Mouse (Mus musculus): ENCODE measurements around the gene Arpc1a. TPM values are rescaled to one million over a fixed set of nuclear protein-coding genes. Genes with fewer than 3 reads are reported as not detected.

Arpc1a gene
- polyA plus RNA-seq (2012; rRNA removed) = 107 and 120 TPM in 2 replicates

DNA sequence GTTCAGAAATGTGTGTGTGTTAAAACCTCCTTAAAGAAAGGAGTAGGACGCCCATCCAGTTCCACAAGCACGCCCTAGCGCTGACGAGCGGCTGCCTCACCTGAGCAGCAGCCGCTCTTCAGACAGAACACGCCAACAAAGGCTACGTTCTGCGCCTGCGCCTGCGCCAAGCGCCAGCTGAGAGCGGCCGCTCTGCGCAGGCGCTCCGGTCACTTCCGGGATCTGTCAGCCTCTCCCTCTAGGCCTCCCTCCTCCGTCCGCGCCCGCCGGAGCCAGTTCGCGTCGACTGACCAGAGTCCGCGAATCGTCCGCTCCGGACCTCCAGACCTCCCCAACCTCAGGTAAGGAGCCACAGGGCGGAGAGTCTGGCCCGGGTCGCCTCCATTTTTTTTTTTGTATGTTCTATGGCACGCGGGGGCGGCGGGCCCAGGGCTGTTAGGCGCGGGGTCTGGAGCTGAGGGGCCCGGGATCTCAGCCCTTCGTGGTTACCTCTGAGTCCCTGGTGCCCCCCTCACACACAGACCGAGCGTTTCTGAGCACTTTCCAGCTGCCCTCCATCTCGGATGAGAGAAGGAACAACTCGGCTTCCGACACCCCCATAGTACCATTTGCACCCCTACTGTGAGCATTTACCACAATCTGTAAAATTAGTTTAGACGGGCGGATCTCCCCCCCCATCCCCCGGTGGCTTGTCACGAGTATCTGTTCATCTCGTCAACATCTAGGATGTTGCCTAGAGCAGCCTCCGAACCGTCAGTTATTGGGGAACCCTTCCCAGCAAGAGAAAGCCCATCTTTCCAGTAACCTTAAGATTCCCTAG is at the start of gene Arpc1a, which contains the start of gene Kpna7:
TSS of gene Arpc1a (plus strand) at position 199 of the 820 bp plus-strand sequence.
TSS of gene Kpna7 (minus strand) at position 399 of the 820 bp plus-strand sequence.

DNA sequence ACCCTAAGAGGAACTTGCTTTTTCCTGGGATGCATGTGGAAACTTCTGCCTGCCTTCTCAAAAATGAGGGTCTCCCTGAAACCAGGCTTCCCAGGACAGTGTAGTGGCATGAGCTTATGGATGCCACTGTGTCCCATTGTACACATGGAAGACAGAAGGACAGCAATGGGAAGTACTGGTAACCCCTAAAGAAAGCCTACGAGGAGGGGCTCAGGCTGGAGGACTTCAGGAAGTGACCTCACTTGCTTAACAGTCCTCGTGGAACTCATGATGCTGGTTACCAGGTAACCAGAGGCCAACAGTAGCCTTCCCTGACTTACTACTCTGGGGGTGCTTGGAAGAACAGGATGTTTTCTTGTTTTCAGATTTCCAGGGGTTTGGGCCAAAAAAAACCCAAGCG is 40.9 kb upstream of the Arpc1a start, which contains the start of gene 1700018F24Rik:
TSS of gene 1700018F24Rik (plus strand) at position 301 of the 400 bp plus-strand sequence.

DNA sequence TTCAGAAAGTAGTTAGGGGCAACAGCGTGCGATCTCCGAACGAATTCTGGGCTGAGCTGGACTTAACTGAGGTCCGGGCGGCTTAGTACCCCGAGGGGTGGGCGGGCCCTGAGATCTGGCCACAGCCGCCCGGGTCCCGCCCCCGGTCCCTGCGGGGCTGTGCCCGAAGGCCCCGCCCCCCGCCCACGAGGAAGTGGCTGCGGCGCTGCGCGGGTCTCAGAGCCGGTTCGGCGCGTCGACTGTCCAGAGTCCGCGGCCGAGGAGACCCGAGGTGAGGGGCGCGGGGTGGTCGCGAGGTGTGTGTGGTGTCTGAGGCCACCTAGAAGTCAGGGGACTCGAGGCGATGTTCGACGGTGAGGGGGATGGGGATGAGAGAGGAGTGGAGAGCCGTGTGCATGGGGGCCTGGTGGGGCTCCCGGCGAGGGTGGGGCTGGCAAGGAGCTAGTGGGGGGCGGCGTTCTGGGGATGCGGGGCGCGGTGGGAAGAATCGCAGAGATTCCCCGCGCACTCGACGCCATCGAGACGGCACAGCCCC is 30.5 kb downstream of the Arpc1a start, which contains the start of gene Arpc1b:
TSS of gene Arpc1b (plus strand) at position 145 of the 535 bp plus-strand sequence.

DNA sequence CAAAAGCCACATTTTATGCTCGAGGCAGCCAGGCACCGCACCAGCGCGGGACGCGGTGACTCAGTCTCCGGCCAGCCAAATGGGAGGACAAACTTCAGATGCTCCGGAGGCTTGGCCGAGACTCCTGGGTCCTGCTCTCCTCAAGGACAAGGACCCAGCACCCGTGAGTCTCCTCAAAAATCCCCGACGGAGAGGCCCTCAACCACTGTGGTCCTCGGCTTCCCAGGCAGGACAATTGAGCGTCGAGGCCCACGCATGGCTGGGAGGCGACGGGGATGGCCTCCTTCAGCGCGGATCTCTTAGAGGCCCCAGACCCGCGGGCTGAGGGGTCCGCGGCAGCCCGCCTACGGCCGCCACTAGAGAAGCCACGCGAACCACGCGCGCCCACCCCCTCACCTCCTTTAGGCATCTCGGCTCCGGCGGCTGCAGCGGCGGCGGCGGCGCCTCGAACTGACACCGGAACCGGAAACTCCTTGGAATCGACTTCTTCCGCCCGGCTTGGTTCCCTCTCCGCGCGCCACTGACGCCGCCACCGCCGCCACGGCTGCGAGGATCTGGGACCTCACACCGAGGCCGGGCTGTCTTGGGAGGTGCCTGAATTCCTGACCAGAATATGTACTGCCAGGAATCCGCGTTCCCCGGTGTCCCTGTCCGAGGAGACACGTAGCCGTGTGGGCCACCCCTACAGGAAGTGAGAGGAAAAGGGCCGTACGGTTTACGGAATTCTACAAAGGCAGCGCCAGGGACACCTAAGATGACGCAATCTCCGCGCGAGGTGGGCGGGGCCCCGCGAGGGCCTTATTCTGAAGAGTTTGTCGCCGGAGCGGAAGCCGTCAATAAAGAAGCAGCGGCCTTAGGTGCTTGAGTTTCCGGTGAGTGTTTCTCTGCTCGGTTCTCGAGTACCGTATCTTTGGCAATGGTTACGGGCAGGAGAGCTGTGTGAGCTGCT is 56.2 kb downstream of the Arpc1a start, which contains the start of the genes Pdap1 and Bud31:
TSS of gene Pdap1 (minus strand) at position 668 of the 949 bp plus-strand sequence.
TSS of gene Bud31 (plus strand) at position 792 of the 949 bp plus-strand sequence.

Other genes starting within 250 kb of the Arpc1a start
- 38.1 and 41.5 TPM in 2 replicates for gene Smurf1, start 118.0 kb upstream of the Arpc1a start, polyA plus RNA-seq (2012; rRNA removed)
- gene Gm4871, start 51.1 kb upstream of the Arpc1a start, polyA plus RNA-seq (2012; rRNA removed) = not detected in 2 replicates
- gene 1700018F24Rik, start 40.8 kb upstream of the Arpc1a start, polyA plus RNA-seq (2012; rRNA removed) = not detected in 2 replicates
- 11.9 and 14.3 TPM in 2 replicates for gene Kpna7, start 200 bp downstream of the Arpc1a start, polyA plus RNA-seq (2012; rRNA removed)
- gene Arpc1b, start 30.4 kb downstream of the Arpc1a start, polyA plus RNA-seq (2012; rRNA removed) = 1,010 and 1,065 TPM in 2 replicates
- gene Pdap1, start 56.4 kb downstream of the Arpc1a start, polyA plus RNA-seq (2012; rRNA removed) = 25.8 and 33.3 TPM in 2 replicates
- gene Bud31, start 56.5 kb downstream of the Arpc1a start, polyA plus RNA-seq (2012; rRNA removed) = 50.3 and 53.3 TPM in 2 replicates
- gene Ptcd1, start 83.3 kb downstream of the Arpc1a start, polyA plus RNA-seq (2012; rRNA removed) = 18.4 and 19.7 TPM in 2 replicates
- gene Cpsf4, start 83.4 kb downstream of the Arpc1a start, polyA plus RNA-seq (2012; rRNA removed) = 26.0 and 31.7 TPM in 2 replicates
- gene Atp5j2, start 108.2 kb downstream of the Arpc1a start, polyA plus RNA-seq (2012; rRNA removed) = 55.2 and 72.4 TPM in 2 replicates
- 2.6 and 3.5 TPM in 2 replicates for gene Zkscan14, start 118.0 kb downstream of the Arpc1a start, polyA plus RNA-seq (2012; rRNA removed)
- 6.3 and 6.9 TPM in 2 replicates for gene Zkscan5, start 120.7 kb downstream of the Arpc1a start, polyA plus RNA-seq (2012; rRNA removed)
- gene Zfp655, start 147.9 kb downstream of the Arpc1a start, polyA plus RNA-seq (2012; rRNA removed) = 11.3 and 13.6 TPM in 2 replicates
- gene Zscan25, start 196.7 kb downstream of the Arpc1a start, polyA plus RNA-seq (2012; rRNA removed) = 27.8 and 30.3 TPM in 2 replicates